Mouse (Mus musculus): Measurements from ENCODE around the gene Pfdn6. TPM values are rescaled to one million over a fixed set of nuclear protein-coding genes. Genes with fewer than 3 reads are reported as not detected.

Pfdn6 gene
- polyA plus RNA-seq, 1 experiment from 2014 or later: 83.8 TPM

GRCm38 (mm10) chr17:33930280-33931158 is 9.6 kb downstream of the Pfdn6 start:
- H3K27ac ChIP-seq (ENCODE audit: low read length): peak overlapping the region; percentile 95
- no peaks in the 10 kb centered on the region for H3K27me3 ChIP-seq (ENCODE audit: control insufficient read depth, insufficient read depth, low read depth, low read length)
- 0 out of 2 replicates have a peak, but pooled peaks have one; percentile 5 for ATAC-seq (ENCODE audit: low read depth)
- H3K4me2 ChIP-seq (ENCODE audit: low read depth, low read length): peak overlapping the region; percentile 98
- no peaks in the 10 kb centered on the region for H3K9me3 ChIP-seq (replicated peaks; ENCODE audit: control insufficient read depth, low read length)
- H3K4me1 ChIP-seq (ENCODE audit: control insufficient read depth, low read depth, low read length): peaks cover 30% of the 10 kb centered on the region
- under 1% methylated on average over 45 of the region's 45 CpGs for WGBS (ENCODE audit: insufficient replicate concordance)
- H3K4me3 ChIP-seq (ENCODE audit: low read depth, low read length): peak overlapping the region; percentile 82
- H3K9ac ChIP-seq (ENCODE audit: low read depth, low read length): peak overlapping the region; percentile 81
- no peaks in the 10 kb centered on the region; the same call in 1 of the 2 replicates for H3K36me3 ChIP-seq (ENCODE audit: control insufficient read depth, insufficient read depth)

GRCm38 (mm10) chr17:33929371-33930279 is 10.5 kb downstream of the Pfdn6 start, which contains the start of gene Rgl2:
TSS of gene Rgl2 (plus strand) at chr17:33929543.
- Histone ChIP-seq H3K9me3 (replicated peaks; ENCODE audit: control insufficient read depth, low read length) (no peaks in the 10 kb centered on the region), H3K4me1 (ENCODE audit: control insufficient read depth, low read depth, low read length) (peaks cover 30% of the 10 kb centered on the region), H3K4me3 (ENCODE audit: low read depth, low read length) (peak within 1 kb of the TSS; percentile 82), H3K36me3 (ENCODE audit: control insufficient read depth, insufficient read depth) (no peaks in the 10 kb centered on the region; the same call in 1 of the 2 replicates), H3K27ac (ENCODE audit: low read length) (peak within 1 kb of the TSS; percentile 95), H3K4me2 (ENCODE audit: low read depth, low read length) (peak within 1 kb of the TSS; percentile 98), H3K9ac (ENCODE audit: low read depth, low read length) (peak within 1 kb of the TSS; percentile 81), H3K27me3 (ENCODE audit: control insufficient read depth, insufficient read depth, low read depth, low read length) (no peaks in the 10 kb centered on the region)
- peak; percentile 86 for ATAC-seq (ENCODE audit: low read depth)
- WGBS (ENCODE audit: insufficient replicate concordance): under 1% methylated on average over 77 of the region's 80 CpGs

GRCm38 (mm10) chr17:33928251-33928947 is 11.7 kb downstream of the Pfdn6 start:
- Histone ChIP-seq H3K9ac (ENCODE audit: low read depth, low read length) (peak overlapping the region; percentile 81), H3K4me1 (ENCODE audit: control insufficient read depth, low read depth, low read length) (peaks cover 37% of the 10 kb centered on the region)

GRCm38 (mm10) chr17:33926207-33926932 is 13.8 kb downstream of the Pfdn6 start:
- Histone ChIP-seq H3K4me2 (ENCODE audit: low read depth, low read length) (no peak overlapping the region), H3K36me3 (ENCODE audit: control insufficient read depth, insufficient read depth) (no peaks in the 10 kb centered on the region; the same call in 1 of the 2 replicates), H3K4me1 (ENCODE audit: control insufficient read depth, low read depth, low read length) (peaks cover 32% of the 10 kb centered on the region), H3K9me3 (replicated peaks; ENCODE audit: control insufficient read depth, low read length) (no peaks in the 10 kb centered on the region), H3K27ac (ENCODE audit: low read length) (no peak overlapping the region), H3K9ac (ENCODE audit: low read depth, low read length) (no peak overlapping the region), H3K27me3 (ENCODE audit: control insufficient read depth, insufficient read depth, low read depth, low read length) (no peaks in the 10 kb centered on the region), H3K4me3 (ENCODE audit: low read depth, low read length) (no peak overlapping the region)
- 86% methylated on average over 17 of the region's 17 CpGs for WGBS (ENCODE audit: insufficient replicate concordance)
- ATAC-seq (ENCODE audit: low read depth): no peak

More at GRCm38 (mm10) chr17:33928251-33928947, 11.7 kb downstream of the Pfdn6 start:
- Histone ChIP-seq H3K4me3 (ENCODE audit: low read depth, low read length) (peak overlapping the region; percentile 82), H3K27ac (ENCODE audit: low read length) (no peak overlapping the region; the same call in 1 of the 2 replicates), H3K27me3 (ENCODE audit: control insufficient read depth, insufficient read depth, low read depth, low read length) (no peaks in the 10 kb centered on the region), H3K4me2 (ENCODE audit: low read depth, low read length) (peak overlapping the region; percentile 98), H3K36me3 (ENCODE audit: control insufficient read depth, insufficient read depth) (no peaks in the 10 kb centered on the region; the same call in 1 of the 2 replicates), H3K9me3 (replicated peaks; ENCODE audit: control insufficient read depth, low read length) (no peaks in the 10 kb centered on the region)
- WGBS (ENCODE audit: insufficient replicate concordance): 51% methylated on average over 21 of the region's 21 CpGs
- no peak for ATAC-seq (ENCODE audit: low read depth)

- Histone ChIP-seq H3K4me2 (ENCODE audit: low read depth, low read length) (no peak overlapping the region), H3K27me3 (ENCODE audit: control insufficient read depth, insufficient read depth, low read depth, low read length) (no peaks in the 10 kb centered on the region), H3K4me3 (ENCODE audit: low read depth, low read length) (no peak overlapping the region), H3K4me1 (ENCODE audit: control insufficient read depth, low read depth, low read length) (peaks cover 28% of the 10 kb centered on the region), H3K36me3 (ENCODE audit: control insufficient read depth, insufficient read depth) (no peaks in the 10 kb centered on the region; the same call in 1 of the 2 replicates), H3K27ac (ENCODE audit: low read length) (no peak overlapping the region), H3K9ac (ENCODE audit: low read depth, low read length) (no peak overlapping the region), H3K9me3 (replicated peaks; ENCODE audit: control insufficient read depth, low read length) (no peaks in the 10 kb centered on the region)
- WGBS (ENCODE audit: insufficient replicate concordance): 85% methylated on average over 21 of the region's 21 CpGs
- no peak for ATAC-seq (ENCODE audit: low read depth)
Observed at GRCm38 (mm10) chr17:33925406-33926116, 14.6 kb downstream of the Pfdn6 start.

DNA sequence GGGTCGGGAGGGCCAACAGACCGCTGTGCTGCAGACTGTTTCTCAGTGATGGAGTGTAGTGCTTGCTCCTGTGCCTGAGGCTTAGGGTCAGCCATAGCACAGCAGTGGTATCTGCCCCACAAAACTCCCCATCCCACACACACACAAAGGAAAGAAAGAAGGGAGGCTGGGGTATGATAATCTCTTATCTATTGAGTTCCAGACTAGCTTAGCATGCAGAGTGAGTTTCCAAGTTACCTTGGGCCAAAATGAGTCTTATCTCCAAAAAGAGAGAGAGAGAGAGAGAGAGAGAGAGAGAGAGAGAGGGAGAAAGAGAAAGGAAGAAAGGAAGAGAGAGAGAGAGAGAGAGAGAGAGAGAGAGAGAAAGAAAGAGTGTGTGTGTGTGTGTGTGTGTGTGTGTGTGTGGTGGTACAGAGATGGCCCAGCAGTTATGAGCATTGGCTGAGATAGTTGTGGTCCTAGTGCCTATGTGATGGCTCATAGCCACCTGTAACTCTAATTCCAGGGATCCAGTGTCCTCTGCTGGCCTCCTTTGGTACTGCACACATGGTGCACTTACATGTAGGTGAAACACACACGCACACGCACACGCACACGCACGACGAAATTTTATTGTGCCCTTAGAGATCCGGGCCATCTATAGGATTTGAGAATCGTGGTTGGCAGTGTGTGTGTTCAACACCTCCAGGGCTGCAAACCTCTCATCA is 15.4 kb downstream of the Pfdn6 start:
- Histone ChIP-seq H3K27me3 (ENCODE audit: control insufficient read depth, insufficient read depth, low read depth, low read length) (no peaks in the 10 kb centered on the region), H3K4me2 (ENCODE audit: low read depth, low read length) (no peak overlapping the region), H3K4me1 (ENCODE audit: control insufficient read depth, low read depth, low read length) (peaks cover 22% of the 10 kb centered on the region), H3K27ac (ENCODE audit: low read length) (peak overlapping the region; percentile 57; the same call in 1 of the 2 replicates), H3K4me3 (ENCODE audit: low read depth, low read length) (no peak overlapping the region), H3K36me3 (ENCODE audit: control insufficient read depth, insufficient read depth) (no peaks in the 10 kb centered on the region; the same call in 1 of the 2 replicates), H3K9me3 (replicated peaks; ENCODE audit: control insufficient read depth, low read length) (no peaks in the 10 kb centered on the region), H3K9ac (ENCODE audit: low read depth, low read length) (no peak overlapping the region)
- 71% methylated on average over 10 of the region's 10 CpGs for WGBS (ENCODE audit: insufficient replicate concordance)
- peak; percentile 12 for ATAC-seq (ENCODE audit: low read depth)

DNA sequence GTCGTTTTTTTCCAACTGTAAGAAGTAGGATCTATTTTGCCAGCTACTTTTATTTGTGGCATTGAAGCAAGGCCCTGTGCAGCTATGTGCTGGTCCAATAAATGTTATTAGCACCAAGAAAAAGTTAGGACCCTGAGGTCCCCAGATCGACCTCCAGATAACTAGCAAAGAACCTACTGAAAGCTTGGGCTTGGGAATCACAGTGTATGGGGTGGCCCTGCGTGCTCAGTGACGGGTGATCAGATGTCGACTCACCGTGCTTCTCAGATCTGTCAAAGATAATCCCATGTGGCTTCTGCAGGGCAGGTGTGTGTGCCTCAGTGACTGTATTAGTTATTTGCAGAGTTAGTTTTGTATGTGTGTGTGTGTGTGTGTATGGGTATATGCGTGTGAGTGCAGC is 18.8 kb downstream of the Pfdn6 start:
- ATAC-seq (ENCODE audit: low read depth): no peak
- Histone ChIP-seq H3K27me3 (ENCODE audit: control insufficient read depth, insufficient read depth, low read depth, low read length) (no peaks in the 10 kb centered on the region), H3K36me3 (ENCODE audit: control insufficient read depth, insufficient read depth) (peaks cover 16% of the 10 kb centered on the region), H3K4me3 (ENCODE audit: low read depth, low read length) (no peak overlapping the region), H3K4me2 (ENCODE audit: low read depth, low read length) (no peak overlapping the region), H3K27ac (ENCODE audit: low read length) (no peak overlapping the region), H3K9me3 (replicated peaks; ENCODE audit: control insufficient read depth, low read length) (peaks cover 17% of the 10 kb centered on the region), H3K9ac (ENCODE audit: low read depth, low read length) (no peak overlapping the region), H3K4me1 (ENCODE audit: control insufficient read depth, low read depth, low read length) (peaks cover 30% of the 10 kb centered on the region)
- 72% methylated on average over 7 of the region's 7 CpGs for WGBS (ENCODE audit: insufficient replicate concordance)
